Mouse (Mus musculus) monocyte, adult 2 months (primary cell): ENCODE results near the gene Tns3.

Experiments
- DNase-seq, 2 experiments: peaks; one replicate each; pipeline ENCODE4 v3.0.0; 2022; ENCODE audit warnings: low spot score in 2 of 2, low read depth in 1 of 2

Tns3 gene

GRCm38 (mm10) chr11:8681356-8681755 is 17.0 kb upstream of the Tns3 start:
- DNase-seq: no peak

- DNase-seq: no peak
These were observed 16.3 kb upstream of the Tns3 start for GRCm38 (mm10) chr11:8680650-8681049.

GRCm38 (mm10) chr11:8679221-8679620 is 14.9 kb upstream of the Tns3 start:
- no peak for DNase-seq

GRCm38 (mm10) chr11:8678260-8678995 is 14.1 kb upstream of the Tns3 start:
- no peak for DNase-seq

- no peak for DNase-seq
These were observed 11.6 kb upstream of the Tns3 start for GRCm38 (mm10) chr11:8675701-8676474.

- no peak for DNase-seq
These were observed 10.3 kb upstream of the Tns3 start for GRCm38 (mm10) chr11:8674549-8675149.

GRCm38 (mm10) chr11:8671698-8672097 is 7.4 kb upstream of the Tns3 start:
- no peak for DNase-seq

GRCm38 (mm10) chr11:8669138-8669537 is 4.8 kb upstream of the Tns3 start:
- DNase-seq: no peak

- no peak for DNase-seq
These were observed 462 bp upstream of the Tns3 start for GRCm38 (mm10) chr11:8664797-8665196.

- DNase-seq: peak in 1 of 2 experiments; percentile 29
These were observed 617 bp downstream of the Tns3 start for GRCm38 (mm10) chr11:8663444-8664392.

GRCm38 (mm10) chr11:8662706-8663429 is 1.5 kb downstream of the Tns3 start:
- no peak for DNase-seq

- no peak for DNase-seq
These were observed 3.4 kb downstream of the Tns3 start for GRCm38 (mm10) chr11:8660951-8661350.

GRCm38 (mm10) chr11:8659851-8660250 is 4.5 kb downstream of the Tns3 start:
- no peak for DNase-seq

GRCm38 (mm10) chr11:8659061-8659460 is 5.3 kb downstream of the Tns3 start:
- no peak for DNase-seq

- no peak for DNase-seq
These were observed 6.8 kb downstream of the Tns3 start for GRCm38 (mm10) chr11:8657493-8657892.

GRCm38 (mm10) chr11:8656448-8657393 is 7.6 kb downstream of the Tns3 start:
- no peak for DNase-seq

- no peak for DNase-seq
These were observed 10.5 kb downstream of the Tns3 start for GRCm38 (mm10) chr11:8653800-8654295.

GRCm38 (mm10) chr11:8652792-8653645 is 11.3 kb downstream of the Tns3 start:
- DNase-seq: no peak
